Mouse (Mus musculus): ENCODE results near the gene Rad51c. TPM values are rescaled to one million over a fixed set of nuclear protein-coding genes. Genes with fewer than 3 reads are reported as not detected.

Rad51c gene
- polyA plus RNA-seq, 1 experiment from 2014 or later: 15.4 TPM

DNA sequence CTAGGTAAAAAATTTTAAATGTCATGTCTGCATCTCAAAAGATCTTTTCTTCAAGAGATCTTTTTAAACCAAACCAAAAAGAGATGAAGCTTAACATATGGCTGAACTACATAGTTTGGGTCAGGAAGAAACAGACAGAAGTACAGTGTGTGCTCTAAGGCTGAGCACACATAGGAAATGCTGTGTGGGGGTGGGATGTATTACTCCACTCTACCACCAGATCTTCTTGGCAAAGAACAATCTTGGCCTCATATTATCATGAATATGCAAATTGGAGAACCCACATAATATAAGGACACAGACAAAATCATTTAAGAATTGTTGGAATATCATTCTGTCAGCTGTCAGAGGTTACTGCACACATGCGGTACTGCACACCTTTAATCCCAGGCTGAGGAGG is 19.1 kb downstream of the Rad51c start:
- DNase-seq (ENCODE audit: low spot score): no peak
- H3K27me3 ChIP-seq (ENCODE audit: low read depth, poor library complexity, severe bottlenecking): no peaks in the 10 kb centered on the region
- no peaks in the 10 kb centered on the region for H3K4me1 ChIP-seq
- no peak overlapping the region for H3K27ac ChIP-seq
- H3K4me3 ChIP-seq: no peak overlapping the region
- 93% methylated on average over 1 of the region's 1 CpGs for WGBS
- peaks cover 17% of the 10 kb centered on the region for H3K36me3 ChIP-seq
- no peaks in the 10 kb centered on the region for H3K9me3 ChIP-seq (replicated peaks)

DNA sequence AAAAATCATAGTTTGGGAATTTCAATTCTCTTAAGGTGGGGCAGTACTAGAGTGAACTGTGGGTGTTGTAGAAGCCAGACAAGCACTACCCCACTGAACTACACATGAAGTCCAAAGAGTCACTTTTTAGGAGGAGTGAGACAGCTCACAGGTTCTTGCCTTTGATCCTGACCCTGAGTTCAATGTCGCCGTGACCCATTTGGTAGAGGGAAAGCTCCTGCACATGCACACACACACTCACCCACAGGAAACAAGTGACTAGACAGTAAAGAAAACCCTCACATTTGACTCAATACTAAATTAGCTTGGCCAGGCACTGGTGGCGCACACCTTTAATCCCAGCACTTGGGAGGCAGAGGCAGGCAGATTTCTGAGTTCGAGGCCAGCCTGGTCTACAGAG is 20.2 kb downstream of the Rad51c start:
- Histone ChIP-seq H3K27me3 (ENCODE audit: low read depth, poor library complexity, severe bottlenecking) (no peaks in the 10 kb centered on the region), H3K27ac (no peak overlapping the region), H3K36me3 (peaks cover 23% of the 10 kb centered on the region), H3K9me3 (replicated peaks) (no peaks in the 10 kb centered on the region), H3K4me1 (no peaks in the 10 kb centered on the region), H3K4me3 (no peak overlapping the region)
- WGBS: 92% methylated on average over 4 of the region's 4 CpGs
- DNase-seq (ENCODE audit: low spot score): no peak

DNA sequence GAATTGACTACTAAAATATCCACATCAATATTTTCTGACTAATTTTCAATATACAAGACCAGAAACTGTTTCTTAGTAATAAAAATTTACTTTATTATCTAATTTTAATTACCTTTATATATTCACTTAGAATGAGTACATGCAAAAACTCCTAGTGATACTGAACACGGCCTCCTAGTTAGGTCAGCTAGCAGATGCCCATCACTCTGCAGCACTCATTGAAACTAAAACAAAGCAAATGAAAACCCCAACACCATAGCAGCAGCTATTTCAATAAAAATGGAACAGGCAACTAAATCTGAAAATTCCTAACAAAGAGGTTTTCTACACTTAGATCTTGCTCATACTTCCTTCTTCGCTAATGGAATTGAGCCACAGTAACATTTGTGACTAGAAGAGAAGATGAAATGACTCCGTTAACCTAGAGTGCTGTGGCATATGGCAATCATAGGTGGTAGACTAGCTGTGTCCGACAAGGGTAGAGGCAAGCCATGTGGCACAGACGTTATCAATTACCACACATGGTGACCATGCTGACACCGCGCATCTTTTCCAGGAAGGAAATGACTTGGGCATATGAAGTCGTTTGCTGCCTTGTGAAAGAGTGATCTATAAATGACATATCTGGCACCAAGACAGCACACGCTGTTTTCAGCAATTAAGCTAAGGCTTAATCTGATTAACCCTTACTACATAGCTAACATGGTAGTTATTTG is 36.7 kb downstream of the Rad51c start:
- DNase-seq (ENCODE audit: low spot score): peak; percentile 40
- WGBS: 58% methylated on average over 9 of the region's 9 CpGs

DNA sequence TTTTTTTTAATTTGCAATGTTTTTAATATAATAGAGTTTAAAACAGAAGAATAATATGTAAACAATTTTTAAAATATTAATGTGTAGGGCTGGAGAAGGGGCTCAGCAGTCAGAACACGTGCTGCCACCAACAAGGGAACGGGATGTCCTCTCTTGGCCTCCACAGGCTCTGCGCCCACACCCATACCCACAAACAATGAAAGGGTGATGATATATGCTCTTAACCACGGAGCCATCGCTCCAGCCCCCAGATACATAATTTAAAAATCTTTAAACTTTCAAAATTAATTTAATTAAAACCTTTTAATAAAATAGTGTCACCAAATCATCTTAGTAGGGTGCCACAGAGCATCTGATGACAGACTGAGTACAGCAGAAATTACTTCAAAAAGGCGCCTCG is 37.7 kb downstream of the Rad51c start:
- Histone ChIP-seq H3K9me3 (replicated peaks) (no peaks in the 10 kb centered on the region), H3K27ac (no peak overlapping the region), H3K27me3 (ENCODE audit: low read depth, poor library complexity, severe bottlenecking) (no peaks in the 10 kb centered on the region), H3K4me3 (no peak overlapping the region), H3K4me1 (peaks cover 5% of the 10 kb centered on the region), H3K36me3 (no peaks in the 10 kb centered on the region)
- 91% methylated on average over 7 of the region's 7 CpGs for WGBS
- no peak for DNase-seq (ENCODE audit: low spot score)

More for the DNA sequence above, 36.7 kb downstream of the Rad51c start:
- peaks cover 5% of the 10 kb centered on the region for H3K4me1 ChIP-seq
- H3K36me3 ChIP-seq: no peaks in the 10 kb centered on the region
- no peaks in the 10 kb centered on the region for H3K27me3 ChIP-seq (ENCODE audit: low read depth, poor library complexity, severe bottlenecking)
- H3K4me3 ChIP-seq: no peak overlapping the region
- no peaks in the 10 kb centered on the region for H3K9me3 ChIP-seq (replicated peaks)
- no peak overlapping the region for H3K27ac ChIP-seq

DNA sequence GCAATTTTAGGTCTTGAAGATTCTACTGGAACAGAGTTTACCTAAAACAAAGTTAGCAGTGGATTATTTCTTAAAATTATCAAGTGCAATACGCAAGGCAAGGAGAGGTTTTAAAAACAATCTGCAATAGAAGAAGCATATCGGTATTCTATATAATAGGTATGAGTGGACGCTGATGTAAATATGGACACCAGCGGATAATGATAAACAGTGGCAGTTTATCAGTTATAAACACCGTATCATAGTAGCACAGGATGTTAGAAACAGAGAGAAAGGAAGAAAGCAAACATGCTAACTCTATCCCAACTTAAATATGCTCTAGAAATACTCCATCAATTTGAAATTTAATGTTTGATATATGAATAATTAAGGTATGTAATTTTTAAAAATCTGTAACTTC is 39.6 kb downstream of the Rad51c start:
- peaks cover 5% of the 10 kb centered on the region for H3K27me3 ChIP-seq (ENCODE audit: low read depth, poor library complexity, severe bottlenecking)
- no peaks in the 10 kb centered on the region for H3K36me3 ChIP-seq
- H3K9me3 ChIP-seq (replicated peaks): no peaks in the 10 kb centered on the region
- peaks cover 5% of the 10 kb centered on the region for H3K4me1 ChIP-seq
- H3K27ac ChIP-seq: no peak overlapping the region
- WGBS: 92% methylated on average over 5 of the region's 5 CpGs
- DNase-seq (ENCODE audit: low spot score): no peak
- H3K4me3 ChIP-seq: no peak overlapping the region

DNA sequence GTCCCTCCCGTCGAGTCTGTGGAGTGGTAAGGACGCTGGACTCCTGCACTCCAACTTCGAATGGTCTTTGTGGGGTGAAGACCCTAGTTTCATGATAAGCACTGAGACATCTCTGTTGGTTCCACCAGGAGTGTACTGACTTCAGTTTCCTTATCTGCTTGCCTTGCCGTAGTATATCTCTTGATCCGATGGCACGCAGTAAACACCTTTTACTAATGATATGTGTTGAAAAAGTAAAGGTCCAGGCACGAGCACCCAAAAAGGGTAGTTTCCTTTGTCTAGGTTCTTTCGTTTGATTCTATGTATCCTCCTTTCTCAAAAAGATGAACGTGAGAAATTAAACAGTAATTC is 45.5 kb downstream of the Rad51c start:
- H3K4me1 ChIP-seq: peaks cover 19% of the 10 kb centered on the region
- H3K4me3 ChIP-seq: peak overlapping the region; percentile 78
- H3K27ac ChIP-seq: peak overlapping the region; percentile 71; the same call in 1 of the 2 replicates
- no peaks in the 10 kb centered on the region for H3K36me3 ChIP-seq
- WGBS: 20% methylated on average over 10 of the region's 10 CpGs
- H3K9me3 ChIP-seq (replicated peaks): no peaks in the 10 kb centered on the region
- DNase-seq (ENCODE audit: low spot score): no peak
- peaks cover 50% of the 10 kb centered on the region for H3K27me3 ChIP-seq (ENCODE audit: low read depth, poor library complexity, severe bottlenecking)

DNA sequence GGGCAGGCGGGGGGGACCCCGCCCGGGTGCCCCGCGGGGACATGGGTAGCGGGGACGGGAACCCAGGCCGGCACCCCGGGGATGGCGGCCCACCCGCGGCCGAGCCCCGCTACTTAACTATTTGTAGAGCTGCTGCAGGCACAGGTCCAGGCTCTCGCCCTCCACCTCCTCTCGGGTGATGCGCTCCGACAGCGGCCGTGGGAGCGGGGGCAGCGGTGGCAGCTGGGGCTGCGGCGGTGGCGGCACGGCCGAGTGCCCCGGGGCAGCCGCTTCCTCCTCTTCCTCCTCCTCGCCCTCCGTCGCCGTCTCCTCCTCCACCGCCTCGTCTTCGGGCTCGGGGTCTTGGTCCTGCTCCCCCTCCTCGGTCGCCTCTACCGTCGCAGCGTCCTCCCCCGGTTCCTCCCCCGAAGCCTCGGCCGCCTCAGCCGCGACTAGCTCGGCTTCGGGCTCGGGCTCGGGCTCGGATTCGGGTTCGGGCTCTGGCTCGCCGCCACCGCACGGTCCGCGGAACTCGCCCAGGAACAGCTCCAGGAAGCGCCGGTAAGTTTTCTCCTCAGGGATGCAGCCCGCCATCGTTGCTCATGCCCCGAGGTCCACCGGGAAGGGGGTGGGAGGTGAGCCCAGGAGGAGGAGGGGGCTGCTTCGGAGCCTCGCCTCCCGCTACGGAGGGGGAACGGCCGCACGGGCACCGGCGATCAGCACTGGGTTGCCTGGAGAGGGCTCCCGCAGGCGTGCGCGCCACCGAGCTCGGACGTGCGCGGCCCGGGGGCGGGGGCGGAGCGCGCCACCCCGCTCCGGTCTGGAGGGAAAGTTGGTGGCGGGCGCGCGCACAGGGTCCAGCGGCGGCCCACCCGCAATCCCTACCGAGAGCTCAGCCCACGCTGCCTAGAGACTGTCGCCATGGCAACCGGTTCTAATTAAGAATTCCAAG is 46.2 kb downstream of the Rad51c start, which contains the start of gene Ppm1e:
Gene Ppm1e, minus strand, starts transcription at position 693 of the 931 bp plus-strand sequence.
- Histone ChIP-seq H3K4me3 (peak within 1 kb of the TSS; percentile 78), H3K27ac (peak within 1 kb of the TSS; percentile 71), H3K9me3 (replicated peaks) (no peaks in the 10 kb centered on the region), H3K36me3 (no peaks in the 10 kb centered on the region), H3K27me3 (ENCODE audit: low read depth, poor library complexity, severe bottlenecking) (peaks cover 50% of the 10 kb centered on the region), H3K4me1 (peaks cover 19% of the 10 kb centered on the region)
- peak; percentile 90 for DNase-seq (ENCODE audit: low spot score)
- WGBS: under 1% methylated on average over 98 of the region's 104 CpGs

DNA sequence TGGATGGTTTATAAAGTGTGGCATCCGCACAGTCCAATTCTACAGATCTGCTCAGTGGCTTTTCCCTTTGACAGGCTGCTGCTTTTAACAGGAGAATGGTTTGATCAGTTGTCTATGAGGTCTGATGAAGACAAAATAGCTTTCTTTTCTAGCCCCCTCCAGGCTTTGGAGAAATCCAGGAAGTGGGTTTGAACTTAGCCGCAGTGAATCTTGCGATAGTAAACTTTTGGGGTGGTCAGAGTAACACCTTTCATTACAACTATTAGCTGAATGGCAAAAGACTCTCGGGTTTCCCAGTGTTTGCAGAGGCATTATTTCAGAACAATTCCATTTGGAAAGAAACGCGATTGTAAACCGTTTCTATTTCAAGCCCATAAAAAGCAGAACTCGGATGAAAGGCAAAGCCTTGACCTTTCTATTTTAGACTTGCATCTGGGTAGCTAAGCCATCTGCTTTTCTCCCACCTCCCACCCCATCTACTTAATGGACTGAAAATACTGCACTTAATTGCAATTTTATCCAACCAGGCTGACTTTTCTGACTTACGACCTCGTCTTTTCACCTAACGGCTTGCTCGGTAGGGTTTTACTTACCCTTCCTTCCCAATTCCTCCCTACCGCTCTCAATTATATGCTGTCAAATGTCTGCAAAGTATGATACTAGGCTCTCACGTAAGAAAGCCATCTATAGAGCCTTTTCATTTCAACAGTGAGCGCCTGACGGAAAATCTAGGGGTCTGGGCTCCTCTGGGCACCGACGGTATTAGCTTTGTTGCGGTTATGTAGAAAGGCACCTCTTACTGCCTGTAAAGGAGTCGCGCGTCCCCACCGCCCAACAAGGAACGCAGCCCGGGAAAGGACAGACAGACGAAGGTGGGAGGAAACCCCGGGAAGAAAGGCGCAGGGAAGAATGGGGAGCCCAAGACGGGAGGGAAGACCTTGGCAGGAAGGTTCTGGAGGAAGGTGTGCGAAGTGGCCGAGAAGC is 47.1 kb downstream of the Rad51c start:
- Histone ChIP-seq H3K9me3 (replicated peaks) (no peaks in the 10 kb centered on the region), H3K4me1 (peaks cover 19% of the 10 kb centered on the region), H3K27ac (peak overlapping the region; percentile 71), H3K36me3 (no peaks in the 10 kb centered on the region), H3K4me3 (peak overlapping the region; percentile 78), H3K27me3 (ENCODE audit: low read depth, poor library complexity, severe bottlenecking) (peaks cover 50% of the 10 kb centered on the region)
- DNase-seq (ENCODE audit: low spot score): no peak
- WGBS: 8% methylated on average over 31 of the region's 31 CpGs

DNA sequence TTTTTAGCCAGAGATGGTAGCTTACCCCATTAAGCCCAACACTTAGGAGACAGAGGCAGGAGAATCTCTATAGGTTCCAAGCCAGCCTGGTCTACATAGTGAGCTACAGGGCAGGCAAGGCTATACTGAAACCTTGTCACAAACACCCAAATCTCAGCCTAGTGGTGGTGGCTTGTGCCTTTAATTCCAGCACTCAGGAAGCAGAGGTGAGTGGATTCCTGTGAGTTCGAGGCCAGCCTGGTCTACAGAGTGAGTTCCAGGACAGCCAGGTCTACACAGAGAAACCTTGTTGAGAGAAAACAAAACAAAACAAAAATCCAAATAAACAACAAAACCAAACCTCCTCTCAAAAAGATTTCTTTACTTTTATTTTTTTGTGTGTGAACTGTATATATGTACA is 49.9 kb downstream of the Rad51c start:
- Histone ChIP-seq H3K4me3 (no peak overlapping the region), H3K36me3 (no peaks in the 10 kb centered on the region), H3K27me3 (ENCODE audit: low read depth, poor library complexity, severe bottlenecking) (peaks cover 42% of the 10 kb centered on the region), H3K27ac (no peak overlapping the region), H3K9me3 (replicated peaks) (no peaks in the 10 kb centered on the region), H3K4me1 (peaks cover 19% of the 10 kb centered on the region)
- 84% methylated on average over 1 of the region's 1 CpGs for WGBS
- no peak for DNase-seq (ENCODE audit: low spot score)

DNA sequence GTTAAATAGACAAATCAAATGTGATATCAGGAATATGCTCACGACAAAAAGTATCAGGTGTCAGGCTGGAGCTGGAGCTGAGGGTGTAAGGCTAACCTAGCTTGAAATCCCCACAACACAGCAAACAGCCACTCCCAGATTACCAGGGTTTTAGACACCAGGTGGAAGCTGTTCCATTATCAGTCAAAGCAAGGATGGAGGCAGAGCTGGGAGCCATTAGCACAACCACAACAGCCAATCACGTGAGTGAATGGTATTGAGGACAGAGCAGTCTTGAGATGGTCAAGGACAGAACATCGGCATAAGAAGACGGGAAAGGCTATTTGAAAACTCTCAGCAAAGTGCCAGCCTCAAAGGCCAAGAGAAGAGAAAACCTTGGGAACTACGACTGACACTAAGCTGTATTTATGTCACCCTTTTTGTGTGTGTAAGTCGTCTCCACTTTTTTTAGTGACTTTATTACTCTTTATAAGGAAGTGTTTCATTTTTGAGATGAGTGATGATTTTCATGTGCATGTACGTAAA is 51.0 kb downstream of the Rad51c start:
- H3K27me3 ChIP-seq (ENCODE audit: low read depth, poor library complexity, severe bottlenecking): peaks cover 32% of the 10 kb centered on the region
- H3K4me3 ChIP-seq: no peak overlapping the region
- H3K9me3 ChIP-seq (replicated peaks): no peaks in the 10 kb centered on the region
- DNase-seq (ENCODE audit: low spot score): no peak
- peaks cover 15% of the 10 kb centered on the region for H3K4me1 ChIP-seq
- H3K36me3 ChIP-seq: no peaks in the 10 kb centered on the region
- WGBS: 86% methylated on average over 7 of the region's 7 CpGs
- no peak overlapping the region for H3K27ac ChIP-seq
